Mouse (Mus musculus) embryonic stem cell, embryonic (primary cell): Measurements from ENCODE around the gene Ccne1.
"Not testable (repeated sequence)": the region's sequence is repeated elsewhere in the genome, so short reads cannot be mapped to it uniquely, and the experiment has no call there.

Experiments used
- CTCF ChIA-PET, 4 experiments: fragments of 300-600 bp in 2 of 4; fragments of 350-600 bp in 2 of 4; sonication (Branson Sonifier 250); formaldehyde crosslinking; loops; one replicate each; lab custom pipeline; 2022; ENCODE audit warnings: inconsistent platforms in 2 of 4; lab: Charles Lee
- POLR2A ChIA-PET, 4 experiments: fragments of 300-600 bp in 2 of 4; fragments of 350-600 bp in 2 of 4; sonication (Branson Sonifier 250); formaldehyde crosslinking; loops; one replicate each; lab custom pipeline; 2022; ENCODE audit warnings: antibody characterized with exemption in 4 of 4, inconsistent platforms in 1 of 4; lab: Charles Lee

The Ccne1 gene

GRCm38 (mm10) chr7:38107371-38108259, at the start of gene Ccne1:
TSS of gene Ccne1 (minus strand) at chr7:38107534.
- ChIA-PET POLR2A (interaction anchor here (0.5 to 6.7 kb wide), 45 partner anchors 9 to 632 kb away, joined by 3 to 141 read pairs (median 4); partner anchors contain the start of gene Plekhf1 (in 1 of the 4)), CTCF (interaction anchor here (0.5 to 2.2 kb wide), 12 partner anchors 11 to 1206 kb away, joined by 3 to 18 read pairs (median 4); partner anchors contain the start of gene 1600014C10Rik (in 1 of the 4))

GRCm38 (mm10) chr7:38155829-38156228, 48.5 kb upstream of the Ccne1 start:
- POLR2A ChIA-PET: interaction anchor here in 1 of 4 experiments (1.6 kb wide), 1 partner anchor 8 kb away, joined by 6 read pairs; no protein-coding TSS in a partner anchor
- CTCF ChIA-PET: interaction anchor here in 3 of 4 experiments (0.8 to 1.4 kb wide), 4 partner anchors 10 to 95 kb away, joined by 3 to 4 read pairs (median 3); no protein-coding TSS in a partner anchor

GRCm38 (mm10) chr7:38152571-38152970, 45.2 kb upstream of the Ccne1 start:
- CTCF ChIA-PET: interaction anchor here in 2 of 4 experiments (0.6 to 1.1 kb wide), 3 partner anchors 30 to 788 kb away, joined by 3 to 9 read pairs (median 4); no protein-coding TSS in a partner anchor
- POLR2A ChIA-PET: no interaction called here

- CTCF ChIA-PET: interaction anchor here in 2 of 4 experiments (0.6 to 1.1 kb wide), 5 partner anchors 31 to 787 kb away, joined by 3 to 9 read pairs (median 4); no protein-coding TSS in a partner anchor
- POLR2A ChIA-PET: interaction anchor here in 2 of 4 experiments (0.5 to 0.6 kb wide), 3 partner anchors 83 to 134 kb away, joined by 3 to 4 read pairs (median 3); no protein-coding TSS in a partner anchor
Observed at GRCm38 (mm10) chr7:38151706-38152312, 44.5 kb upstream of the Ccne1 start.

GRCm38 (mm10) chr7:38147477-38147876, 40.1 kb upstream of the Ccne1 start:
- ChIA-PET POLR2A (interaction anchor here in 1 of 4 experiments (0.6 to 2.1 kb wide), 3 partner anchors 9 to 243 kb away, joined by 3 to 6 read pairs (median 5); no protein-coding TSS in a partner anchor), CTCF (interaction anchor here in 3 of 4 experiments (0.6 to 2.5 kb wide), 7 partner anchors 10 to 673 kb away, joined by 3 to 8 read pairs (median 4); no protein-coding TSS in a partner anchor)

- ChIA-PET CTCF (interaction anchor here in 2 of 4 experiments (0.6 to 2.8 kb wide), 7 partner anchors 23 to 105 kb away, joined by 3 to 11 read pairs (median 4); partner anchors contain the start of gene 1600014C10Rik (in 1 of the 2)), POLR2A (interaction anchor here in 2 of 4 experiments (0.9 to 2.1 kb wide), 2 partner anchors 12 to 34 kb away, joined by 3 to 6 read pairs; no protein-coding TSS in a partner anchor)
Observed at GRCm38 (mm10) chr7:38141747-38142545, 34.6 kb upstream of the Ccne1 start.

- ChIA-PET CTCF (interaction anchor here (0.7 to 2.8 kb wide), 14 partner anchors 10 to 80 kb away, joined by 3 to 11 read pairs (median 4); partner anchors contain the start of gene Ccne1 (in 1 of the 4)), POLR2A (interaction anchor here in 2 of 4 experiments (1.5 to 2.1 kb wide), 2 partner anchors 10 to 54 kb away, joined by 3 to 6 read pairs; no protein-coding TSS in a partner anchor)
Observed at GRCm38 (mm10) chr7:38140324-38140723, 33.0 kb upstream of the Ccne1 start.

- POLR2A ChIA-PET: interaction anchor here in 2 of 4 experiments (0.7 kb wide), 2 partner anchors 8 to 24 kb away, joined by 3 to 4 read pairs; no protein-coding TSS in a partner anchor
- CTCF ChIA-PET: interaction anchor here in 1 of 4 experiments (1.5 kb wide), 1 partner anchor 16 kb away, joined by 5 read pairs; no protein-coding TSS in a partner anchor
Observed at GRCm38 (mm10) chr7:38134471-38134870, 27.1 kb upstream of the Ccne1 start.

GRCm38 (mm10) chr7:38131186-38131585, 23.9 kb upstream of the Ccne1 start:
- POLR2A ChIA-PET: interaction anchor here in 2 of 4 experiments (0.8 to 2.2 kb wide), 6 partner anchors 9 to 46 kb away, joined by 3 to 6 read pairs (median 4); partner anchors contain the start of gene Ccne1 (in 1 of the 2)
- CTCF ChIA-PET: interaction anchor here in 3 of 4 experiments (0.7 to 2.3 kb wide), 5 partner anchors 9 to 71 kb away, joined by 3 to 10 read pairs (median 6); no protein-coding TSS in a partner anchor

- ChIA-PET POLR2A (interaction anchor here in 3 of 4 experiments (0.7 to 2.2 kb wide), 15 partner anchors 10 to 138 kb away, joined by 3 to 8 read pairs (median 3); partner anchors contain the start of gene Ccne1 (in 1 of the 3)), CTCF (interaction anchor here (0.6 to 2.3 kb wide), 12 partner anchors 10 to 251 kb away, joined by 3 to 10 read pairs (median 4); no protein-coding TSS in a partner anchor)
Observed at GRCm38 (mm10) chr7:38129986-38130729, 22.8 kb upstream of the Ccne1 start.

- CTCF ChIA-PET: interaction anchor here in 3 of 4 experiments (0.6 to 2.3 kb wide), 7 partner anchors 11 to 156 kb away, joined by 3 to 8 read pairs (median 5); no protein-coding TSS in a partner anchor
- POLR2A ChIA-PET: interaction anchor here in 2 of 4 experiments (0.6 to 2.2 kb wide), 8 partner anchors 11 to 194 kb away, joined by 3 to 8 read pairs (median 4); partner anchors contain the start of gene Ccne1 (in 1 of the 2)
Observed at GRCm38 (mm10) chr7:38129491-38129890, 22.2 kb upstream of the Ccne1 start.

- ChIA-PET CTCF (interaction anchor here in 3 of 4 experiments (0.6 to 2.0 kb wide), 5 partner anchors 9 to 56 kb away, joined by 3 to 7 read pairs (median 4); no protein-coding TSS in a partner anchor), POLR2A (interaction anchor here (0.6 to 2.1 kb wide), 5 partner anchors 9 to 99 kb away, joined by 3 to 8 read pairs (median 3); partner anchors contain the start of gene Ccne1 (in 1 of the 4))
Observed at GRCm38 (mm10) chr7:38128256-38128655, 20.9 kb upstream of the Ccne1 start.

- CTCF ChIA-PET: interaction anchor here in 2 of 4 experiments (1.1 to 1.6 kb wide), 3 partner anchors 9 to 57 kb away, joined by 3 to 4 read pairs (median 4); partner anchors contain the start of gene 1600014C10Rik (in 1 of the 2)
- POLR2A ChIA-PET: interaction anchor here in 3 of 4 experiments (0.6 to 1.4 kb wide), 3 partner anchors 14 to 666 kb away, joined by 3 to 4 read pairs (median 4); no protein-coding TSS in a partner anchor
Observed at GRCm38 (mm10) chr7:38125565-38126159, 18.3 kb upstream of the Ccne1 start.

- CTCF ChIA-PET, POLR2A ChIA-PET: not testable (repeated sequence)
Observed at GRCm38 (mm10) chr7:38124164-38124563, 16.8 kb upstream of the Ccne1 start.

- POLR2A ChIA-PET: interaction anchor here in 3 of 4 experiments (0.5 to 1.2 kb wide), 5 partner anchors 9 to 11 kb away, joined by 3 to 6 read pairs (median 3); partner anchors contain the start of gene Ccne1 (in 1 of the 3)
- CTCF ChIA-PET: interaction anchor here (0.5 to 1.8 kb wide), 38 partner anchors 9 to 711 kb away, joined by 3 to 17 read pairs (median 4); partner anchors contain the start of genes Ccne1 (in 1 of the 4) and Pop4 (in 1 of the 4)
Observed at GRCm38 (mm10) chr7:38118594-38118993, 11.3 kb upstream of the Ccne1 start.
